Mouse (Mus musculus) kidney, embryonic 15.5 days (tissue): ENCODE measurements around the gene Gm9758. TPM values are rescaled to one million over a fixed set of nuclear protein-coding genes. Genes with fewer than 3 reads are reported as not detected.
"Not testable (repeated sequence)": the region's sequence is repeated elsewhere in the genome, so short reads cannot be mapped to it uniquely, and the experiment has no call there.

Experiments used
- ATAC-seq: fragments of 200-750 bp; cut with Nextera tagmentation; replicated peaks from 2 replicates; pipeline ENCODE4 v1.8.0; 2017; ENCODE audit warnings: moderate TSS enrichment; ENCODE audit not compliant: low FRiP score
- H3K27ac ChIP-seq: fragments of 300-500 bp; sonication (generic); 2 replicates; pipeline ENCODE4 v1.5.1; 2015; ENCODE audit warnings: mild to moderate bottlenecking, inconsistent platforms
- H3K27me3 ChIP-seq: fragments of 300-500 bp; sonication (generic); 2 replicates; pipeline ENCODE4 v1.6.1; 2015; ENCODE audit warnings: inconsistent platforms
- H3K36me3 ChIP-seq: fragments of 300-500 bp; sonication (generic); 2 replicates; pipeline ENCODE4 v1.6.1; 2015; ENCODE audit warnings: inconsistent platforms
- H3K4me1 ChIP-seq: fragments of 300-500 bp; sonication (generic); 2 replicates; pipeline ENCODE4 v1.6.1; 2015; ENCODE audit warnings: inconsistent platforms
- H3K4me2 ChIP-seq: fragments of 300-500 bp; sonication (generic); 2 replicates; pipeline ENCODE4 v1.6.1; 2015; ENCODE audit warnings: moderate library complexity, mild to moderate bottlenecking, inconsistent platforms
- H3K4me3 ChIP-seq: fragments of 300-500 bp; sonication (generic); replicated peaks from 2 replicates; pipeline ENCODE4 v1.5.1; 2015; ENCODE audit warnings: mild to moderate bottlenecking, inconsistent platforms
- H3K9ac ChIP-seq: fragments of 300-500 bp; sonication (generic); 2 replicates; pipeline ENCODE4 v1.6.1; 2015; ENCODE audit warnings: mild to moderate bottlenecking, inconsistent platforms
- H3K9me3 ChIP-seq: fragments of 300-500 bp; sonication (generic); replicated peaks from 2 replicates; pipeline ENCODE4 v1.6.1; 2016; ENCODE audit warnings: inconsistent platforms
- WGBS: fragments of 180-500 bp; shearing (Covaris S2); methylation state at CpG from one replicate; pipeline ENCODE4 v1.1.7; 2015; ENCODE audit warnings: mixed read lengths; 5-methylcytosine and 5-hydroxymethylcytosine counted together
- polyA plus RNA-seq: library from polyadenylated mRNA; unstranded; fragments of >200 nt; fragmentation: Nextera tagmentation; extraction: Ambion mirVana; gene quantifications from 2 replicates; pipeline ENCODE4 v1.2.1, GENCODE M21; 2015

The Gm9758 gene
- not detected in 2 replicates for polyA plus RNA-seq

GRCm38 (mm10) chr5:14914799-14915198 is at the start of gene Gm9758:
Gm9758 (minus strand) TSS chr5:14914899.
- not testable (repeated sequence) for H3K27me3 ChIP-seq, H3K4me3 ChIP-seq, ATAC-seq, H3K9ac ChIP-seq, H3K9me3 ChIP-seq, H3K4me2 ChIP-seq, H3K4me1 ChIP-seq, H3K36me3 ChIP-seq, H3K27ac ChIP-seq
- WGBS = 56% methylated on average over 1 of the region's 1 CpGs

GRCm38 (mm10) chr5:14963821-14964220 is 49.1 kb upstream of the Gm9758 start:
- H3K9me3 ChIP-seq = peaks cover 22% of the 10 kb centered on the region
- H3K4me2 ChIP-seq, H3K4me3 ChIP-seq, H3K9ac ChIP-seq, ATAC-seq, H3K27me3 ChIP-seq, H3K36me3 ChIP-seq, H3K27ac ChIP-seq, H3K4me1 ChIP-seq: not testable (repeated sequence)
- WGBS = 80% methylated on average over 13 of the region's 13 CpGs

GRCm38 (mm10) chr5:14961502-14961901 is 46.8 kb upstream of the Gm9758 start:
- not testable (repeated sequence) for H3K4me1 ChIP-seq, H3K36me3 ChIP-seq, H3K27me3 ChIP-seq, H3K4me2 ChIP-seq, H3K27ac ChIP-seq, H3K9ac ChIP-seq, H3K4me3 ChIP-seq
- WGBS = 81% methylated on average over 4 of the region's 4 CpGs
- ATAC-seq = peak; percentile 56; the same call in 1 of the 2 replicates
- peaks cover 26% of the 10 kb centered on the region for H3K9me3 ChIP-seq

GRCm38 (mm10) chr5:14955928-14956706 is 41.4 kb upstream of the Gm9758 start:
- not testable (repeated sequence) for H3K27ac ChIP-seq, H3K9ac ChIP-seq, H3K4me2 ChIP-seq, H3K27me3 ChIP-seq, H3K36me3 ChIP-seq, H3K4me1 ChIP-seq, H3K4me3 ChIP-seq
- 96% methylated on average over 1 of the region's 1 CpGs for WGBS
- ATAC-seq = 0 out of 2 replicates have a peak, but pooled peaks have one; percentile 9
- H3K9me3 ChIP-seq = peaks cover 25% of the 10 kb centered on the region

- H3K36me3 ChIP-seq, H3K27me3 ChIP-seq, H3K4me3 ChIP-seq, H3K4me2 ChIP-seq, H3K9ac ChIP-seq, H3K4me1 ChIP-seq, ATAC-seq, H3K27ac ChIP-seq: not testable (repeated sequence)
- H3K9me3 ChIP-seq = peaks cover 26% of the 10 kb centered on the region
Measured at GRCm38 (mm10) chr5:14953587-14953986, 38.9 kb upstream of the Gm9758 start.

- not testable (repeated sequence) for H3K4me3 ChIP-seq, H3K36me3 ChIP-seq, ATAC-seq, H3K27ac ChIP-seq, H3K27me3 ChIP-seq, H3K9ac ChIP-seq, H3K4me1 ChIP-seq, H3K4me2 ChIP-seq
- WGBS = 71% methylated on average over 3 of the region's 3 CpGs
- peaks cover 25% of the 10 kb centered on the region for H3K9me3 ChIP-seq
Measured at GRCm38 (mm10) chr5:14952749-14953148, 38.0 kb upstream of the Gm9758 start.

GRCm38 (mm10) chr5:14951822-14952221 is 37.1 kb upstream of the Gm9758 start:
- H3K4me1 ChIP-seq, H3K4me2 ChIP-seq, H3K9ac ChIP-seq, H3K4me3 ChIP-seq, H3K36me3 ChIP-seq, H3K27ac ChIP-seq, H3K27me3 ChIP-seq: not testable (repeated sequence)
- H3K9me3 ChIP-seq = peaks cover 24% of the 10 kb centered on the region
- WGBS = 69% methylated on average over 7 of the region's 7 CpGs
- peak; percentile 64 for ATAC-seq

GRCm38 (mm10) chr5:14947482-14948198 is 32.9 kb upstream of the Gm9758 start:
- WGBS = 61% methylated on average over 4 of the region's 4 CpGs
- 0 out of 2 replicates have a peak, but pooled peaks cover 10% of the 10 kb centered on the region for H3K9me3 ChIP-seq
- not testable (repeated sequence) for H3K4me2 ChIP-seq, ATAC-seq, H3K4me3 ChIP-seq, H3K27ac ChIP-seq, H3K27me3 ChIP-seq, H3K9ac ChIP-seq, H3K36me3 ChIP-seq, H3K4me1 ChIP-seq

- H3K27ac ChIP-seq, H3K4me3 ChIP-seq, ATAC-seq, H3K9me3 ChIP-seq, H3K27me3 ChIP-seq, H3K36me3 ChIP-seq, H3K4me2 ChIP-seq, H3K9ac ChIP-seq, H3K4me1 ChIP-seq: not testable (repeated sequence)
- WGBS = 69% methylated on average over 4 of the region's 4 CpGs
Measured at GRCm38 (mm10) chr5:14945524-14945923, 30.8 kb upstream of the Gm9758 start.

GRCm38 (mm10) chr5:14941043-14941442 is 26.3 kb upstream of the Gm9758 start:
- WGBS = 89% methylated on average over 1 of the region's 1 CpGs
- not testable (repeated sequence) for H3K9ac ChIP-seq, H3K4me2 ChIP-seq, H3K27me3 ChIP-seq, H3K36me3 ChIP-seq, H3K4me1 ChIP-seq, H3K4me3 ChIP-seq, H3K27ac ChIP-seq, H3K9me3 ChIP-seq, ATAC-seq

- 40% methylated on average over 1 of the region's 1 CpGs for WGBS
- ATAC-seq, H3K27ac ChIP-seq, H3K4me1 ChIP-seq, H3K9ac ChIP-seq, H3K4me3 ChIP-seq, H3K4me2 ChIP-seq, H3K9me3 ChIP-seq, H3K36me3 ChIP-seq, H3K27me3 ChIP-seq: not testable (repeated sequence)
Measured at GRCm38 (mm10) chr5:14938329-14938728, 23.6 kb upstream of the Gm9758 start, which contains the start of gene Speer4e. Speer4e (minus strand) TSS chr5:14938429.

GRCm38 (mm10) chr5:14933721-14934120 is 19.0 kb upstream of the Gm9758 start:
- not testable (repeated sequence) for H3K36me3 ChIP-seq, ATAC-seq, H3K9me3 ChIP-seq, H3K27ac ChIP-seq, H3K27me3 ChIP-seq, H3K4me3 ChIP-seq, H3K9ac ChIP-seq, H3K4me2 ChIP-seq, H3K4me1 ChIP-seq
- 75% methylated on average over 5 of the region's 6 CpGs for WGBS
